Mouse (Mus musculus): ENCODE data around the gene Lrrn4.

Gene Lrrn4

DNA sequence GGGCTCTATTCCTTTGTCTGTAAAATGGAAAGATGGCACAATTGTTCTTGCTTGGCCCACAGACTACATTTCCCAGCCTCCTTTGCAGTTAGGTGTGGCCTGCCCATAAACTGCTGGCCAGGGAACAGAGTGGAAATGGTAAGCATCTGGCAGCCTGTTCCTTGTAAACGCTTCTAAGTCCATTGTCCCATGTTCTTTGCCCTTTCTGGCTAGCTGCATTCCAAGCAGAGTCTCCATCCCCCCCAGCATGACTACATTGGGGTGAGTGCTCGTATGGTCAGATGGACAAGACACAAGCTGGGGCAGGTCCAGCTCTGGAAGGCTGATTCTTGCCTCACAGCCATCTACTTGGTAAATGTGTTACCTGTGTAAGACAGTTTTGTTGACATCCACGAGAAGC, 9.0 kb downstream of the Lrrn4 start:
- no peak for DNase-seq (ENCODE audit: low read depth in 1 of 2, low spot score in 2 of 2)

GRCm38 (mm10) chr2:132870286-132870685, 10.4 kb downstream of the Lrrn4 start:
- DNase-seq (ENCODE audit: low read depth in 1 of 2, low spot score in 2 of 2), result no peak

- no peak for DNase-seq (ENCODE audit: low read depth in 1 of 2, low spot score in 2 of 2)
Observed at GRCm38 (mm10) chr2:132869682-132870081, 11.0 kb downstream of the Lrrn4 start.

DNA sequence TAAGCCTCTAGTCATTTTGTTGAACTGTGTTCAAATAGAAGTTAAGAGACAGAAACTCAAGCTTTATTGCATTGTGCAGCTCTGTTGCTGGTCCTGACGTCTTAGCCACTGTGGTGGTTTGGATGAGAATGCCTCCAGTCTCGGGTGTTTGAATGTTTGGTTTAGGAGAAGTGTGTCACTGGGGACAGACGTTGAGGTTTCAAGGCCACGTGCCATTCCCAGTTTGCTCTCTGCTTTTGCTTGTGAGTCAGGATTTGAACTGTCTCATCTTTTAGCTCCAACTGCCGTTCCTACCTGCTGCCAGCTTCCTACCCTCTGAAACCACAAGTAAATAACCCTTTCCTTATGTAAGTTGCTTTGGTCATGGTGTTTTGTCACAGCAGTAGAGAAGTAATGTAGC, 13.2 kb downstream of the Lrrn4 start:
- DNase-seq (ENCODE audit: low read depth in 1 of 2, low spot score in 2 of 2), result no peak

DNA sequence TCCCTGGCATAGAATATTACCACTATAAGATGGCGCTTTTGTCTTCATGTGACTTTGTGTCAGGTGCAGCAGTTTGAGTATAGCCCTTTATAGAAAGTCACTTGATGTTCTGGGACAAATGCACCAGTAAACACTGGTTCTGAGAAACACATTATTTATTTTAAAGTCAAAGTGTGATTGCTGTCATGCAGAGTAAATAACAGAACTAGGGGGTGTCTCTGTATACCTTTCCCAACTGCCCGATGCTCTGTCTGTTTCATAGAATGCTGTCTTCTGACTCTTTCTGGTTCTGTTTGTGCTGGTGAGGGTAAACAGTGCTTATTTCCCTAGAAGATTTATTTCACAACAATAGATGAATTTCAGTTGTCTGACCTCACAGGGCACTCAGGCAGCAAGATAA, 17.4 kb downstream of the Lrrn4 start:
- DNase-seq (ENCODE audit: low read depth in 1 of 2, low spot score in 2 of 2), result no peak

DNA sequence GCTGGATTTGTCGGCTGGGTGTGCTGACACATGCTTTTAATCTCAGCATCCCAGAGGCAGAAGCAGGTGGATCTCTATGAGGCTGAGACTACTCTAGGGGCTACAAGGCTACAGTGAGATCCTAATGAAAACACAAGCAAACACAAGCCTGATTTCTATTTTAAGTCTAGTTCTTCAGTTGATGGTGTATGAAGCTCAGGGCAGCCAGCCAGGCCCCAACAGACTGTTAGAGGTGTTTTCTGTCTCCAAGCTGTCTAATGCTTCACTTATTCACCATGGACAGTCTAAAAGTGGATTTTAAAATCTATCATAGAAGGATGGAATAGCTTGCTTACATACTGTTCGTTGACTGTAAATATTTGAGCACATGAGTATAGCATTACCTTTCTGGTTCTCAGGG, 19.2 kb downstream of the Lrrn4 start:
- no peak for DNase-seq (ENCODE audit: low read depth in 1 of 2, low spot score in 2 of 2)

- no peak for DNase-seq (ENCODE audit: low read depth in 1 of 2, low spot score in 2 of 2)
Observed at GRCm38 (mm10) chr2:132860435-132860834, 20.3 kb downstream of the Lrrn4 start.

- no peak for DNase-seq (ENCODE audit: low read depth in 1 of 2, low spot score in 2 of 2)
Observed at GRCm38 (mm10) chr2:132856333-132856732, 24.4 kb downstream of the Lrrn4 start.

- DNase-seq (ENCODE audit: low read depth in 1 of 2, low spot score in 2 of 2), result no peak
Observed at GRCm38 (mm10) chr2:132853051-132853450, 27.6 kb downstream of the Lrrn4 start.

DNA sequence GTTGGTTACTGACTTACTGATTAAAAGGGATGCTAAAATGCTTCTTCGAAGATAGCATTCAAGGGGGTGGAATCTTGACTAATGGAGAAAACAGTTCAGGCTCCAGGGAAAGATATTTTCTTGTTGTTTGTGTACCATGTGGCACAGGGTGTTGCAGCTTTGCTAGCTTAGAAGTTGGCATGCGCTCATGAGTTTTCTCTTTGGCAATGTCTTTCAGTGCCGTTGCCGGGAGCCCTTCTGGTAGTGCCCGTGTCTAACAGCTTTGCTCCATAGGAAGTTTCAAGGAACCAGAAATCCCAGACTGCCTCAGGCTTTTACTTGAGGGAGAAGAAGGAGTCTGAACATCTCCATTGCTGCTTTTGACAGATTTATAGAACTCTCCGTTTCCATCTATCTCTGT, 31.6 kb downstream of the Lrrn4 start:
- DNase-seq (ENCODE audit: low read depth in 1 of 2, low spot score in 2 of 2), result no peak

GRCm38 (mm10) chr2:132848361-132848760, 32.3 kb downstream of the Lrrn4 start:
- no peak for DNase-seq (ENCODE audit: low read depth in 1 of 2, low spot score in 2 of 2)

DNA sequence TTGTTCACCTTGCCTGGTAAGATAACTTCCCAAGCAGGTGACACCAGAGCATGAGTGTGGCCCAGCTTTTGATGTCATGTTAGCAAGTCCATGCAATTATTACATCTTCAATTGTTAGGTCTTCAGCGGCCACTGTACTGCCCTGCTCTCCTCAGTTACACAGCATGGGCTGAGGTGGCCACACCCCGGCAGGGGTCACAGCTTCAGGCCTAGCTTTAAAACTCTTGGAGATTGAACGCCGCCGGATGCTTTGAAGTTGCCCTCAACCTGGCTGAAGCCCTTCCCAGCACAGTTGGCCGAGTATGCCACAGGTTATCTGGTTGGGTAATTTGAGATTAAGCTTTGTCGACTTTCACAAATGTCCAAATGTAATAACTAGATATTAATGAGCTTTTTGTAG, 33.1 kb downstream of the Lrrn4 start:
- DNase-seq (ENCODE audit: low read depth in 1 of 2, low spot score in 2 of 2), result no peak

DNA sequence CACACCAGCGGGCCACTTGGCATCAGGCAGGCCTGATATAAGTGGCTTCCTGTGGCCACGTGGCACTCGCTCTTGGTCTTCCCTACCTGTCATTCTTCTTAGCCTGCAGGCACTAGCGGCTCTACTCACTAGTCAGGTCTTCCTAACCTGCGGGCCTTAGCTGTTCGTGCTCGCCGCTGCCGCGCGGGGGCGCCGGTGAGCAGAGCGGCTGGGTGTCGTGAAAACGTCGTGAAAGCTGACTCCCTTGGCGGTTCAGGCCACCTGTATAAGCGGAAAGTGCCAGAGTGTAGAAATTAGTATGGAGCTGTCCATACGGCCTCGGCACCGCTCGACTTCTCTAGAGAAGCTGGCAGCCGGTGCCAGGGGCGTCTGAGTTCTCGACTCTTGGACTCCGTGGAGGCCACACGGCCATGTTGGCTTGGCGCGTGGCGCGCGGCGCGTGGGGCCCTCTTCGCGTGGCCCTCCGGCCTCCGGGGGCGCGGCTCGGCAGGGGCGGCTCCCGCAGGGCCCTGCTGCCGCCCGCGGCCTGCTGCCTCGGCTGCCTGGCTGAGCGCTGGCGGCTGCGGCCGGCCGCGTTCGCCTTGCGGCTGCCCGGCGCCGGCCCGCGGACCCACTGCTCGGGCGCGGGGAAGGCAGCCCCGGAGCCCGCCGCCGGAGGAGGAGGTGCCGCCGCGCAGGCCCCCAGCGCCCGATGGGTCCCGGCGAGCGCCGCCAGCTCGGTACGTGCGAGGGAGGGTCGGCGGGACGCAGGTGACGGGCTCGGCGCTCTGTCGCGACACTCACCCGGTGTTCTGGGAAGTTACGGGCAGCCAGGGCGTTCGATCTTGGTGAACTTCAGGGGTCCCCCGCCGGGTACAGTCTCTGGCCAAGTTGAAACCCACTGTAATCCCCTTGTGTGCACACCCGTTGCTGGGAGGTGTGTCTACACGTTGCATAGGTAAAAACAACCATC, 34.0 kb downstream of the Lrrn4 start, which contains the start of gene Crls1:
Gene Crls1 (plus strand): TSS at position 260 of the 952 bp plus-strand sequence.
- DNase-seq (ENCODE audit: low read depth in 1 of 2, low spot score in 2 of 2), result peak; percentile 87 to 96

DNA sequence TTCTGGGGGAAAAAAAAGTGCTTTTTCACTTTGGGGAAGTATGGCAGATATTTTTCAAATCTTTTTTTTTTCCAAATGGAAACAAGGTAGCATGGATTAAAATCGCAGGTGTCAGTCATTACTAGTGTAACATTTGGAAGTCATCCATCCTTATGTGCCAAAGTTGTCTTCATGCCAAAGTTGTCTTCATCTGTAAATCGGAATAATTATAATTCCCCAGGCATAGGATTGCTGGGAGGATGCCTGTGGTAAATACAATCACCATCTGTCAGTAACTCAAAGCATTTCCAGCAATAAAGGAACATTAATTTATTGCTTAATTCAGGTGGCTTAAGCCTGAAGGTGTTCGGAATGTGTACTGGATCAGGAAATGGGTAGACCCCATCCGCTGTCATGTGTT, 39.6 kb downstream of the Lrrn4 start:
- DNase-seq (ENCODE audit: low read depth in 1 of 2, low spot score in 2 of 2), result no peak
